Mouse (Mus musculus): Measurements from ENCODE around the gene Hivep2.

Gene Hivep2

DNA sequence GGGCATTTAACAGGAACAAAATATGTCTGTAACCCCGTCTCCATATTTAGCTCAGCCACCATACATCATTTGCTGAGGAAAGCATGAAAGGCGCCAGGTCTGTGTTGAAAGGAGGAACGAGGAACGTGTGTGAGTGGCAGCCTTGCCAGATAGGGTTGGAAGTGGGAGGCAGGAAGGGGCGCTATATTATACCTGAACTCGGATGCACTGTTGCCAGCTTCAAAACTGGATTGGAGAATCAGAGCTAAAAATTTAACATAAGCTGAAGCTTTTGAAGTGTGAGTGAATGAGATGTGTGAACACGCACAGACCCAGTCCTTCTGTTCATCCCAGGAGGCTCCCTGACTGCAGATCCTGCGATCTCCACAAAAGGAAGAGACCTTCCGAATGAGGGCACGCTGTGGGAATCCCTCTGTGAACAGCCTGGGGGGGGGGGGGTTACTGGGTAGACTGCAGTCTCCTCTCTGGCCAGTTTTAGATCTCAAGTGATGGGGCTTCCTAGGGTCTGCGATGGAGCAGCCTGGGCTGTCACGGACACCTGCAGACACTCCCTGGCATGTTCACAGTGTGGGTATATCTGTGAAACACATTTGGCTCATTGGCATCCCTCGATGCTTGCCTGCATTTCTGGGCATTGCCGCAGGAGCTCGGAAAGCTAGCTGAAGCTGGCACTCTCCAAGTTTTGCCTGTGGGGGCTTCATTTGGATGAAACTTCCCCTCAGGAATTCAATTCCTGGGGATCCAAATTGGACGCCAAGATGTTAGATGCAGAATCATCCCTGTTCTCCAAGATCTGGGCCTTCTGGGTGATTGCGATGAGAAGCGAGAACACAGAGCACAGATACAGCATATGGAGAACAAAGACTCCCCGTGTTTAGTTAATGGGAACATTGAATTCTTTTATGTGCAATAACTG lies 213.8 kb downstream of the Hivep2 start:
- no peak for DNase-seq

DNA sequence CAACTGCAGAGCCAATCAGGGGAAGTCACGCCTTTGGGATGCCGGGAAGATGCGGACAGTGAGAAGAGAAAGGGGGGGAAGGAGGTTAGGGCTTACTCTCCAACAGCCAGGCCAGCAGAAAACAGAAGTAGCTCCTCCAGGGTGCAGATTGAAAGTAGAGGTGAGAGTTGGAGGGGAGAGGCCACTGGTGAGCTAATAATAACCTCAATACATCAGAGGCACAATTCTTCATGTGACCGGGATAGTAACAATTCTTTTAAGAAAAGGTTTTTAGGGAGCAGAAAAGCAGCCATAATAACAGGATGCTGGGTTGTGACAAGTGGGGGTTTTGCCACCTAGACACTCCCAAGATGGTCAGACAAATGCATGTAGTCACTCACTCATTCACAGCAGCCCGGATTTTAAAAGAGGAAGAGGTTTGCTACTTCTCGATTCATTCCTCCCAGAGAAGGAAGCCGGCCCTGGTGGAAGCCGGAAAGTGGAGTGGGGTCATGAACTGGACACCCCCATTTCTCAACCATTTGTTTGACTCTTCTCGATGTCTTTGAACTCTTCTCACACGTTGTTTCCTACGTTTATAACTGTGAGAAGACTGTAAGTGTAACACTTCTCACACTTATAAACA lies 220.6 kb downstream of the Hivep2 start:
- DNase-seq, result no peak

DNA sequence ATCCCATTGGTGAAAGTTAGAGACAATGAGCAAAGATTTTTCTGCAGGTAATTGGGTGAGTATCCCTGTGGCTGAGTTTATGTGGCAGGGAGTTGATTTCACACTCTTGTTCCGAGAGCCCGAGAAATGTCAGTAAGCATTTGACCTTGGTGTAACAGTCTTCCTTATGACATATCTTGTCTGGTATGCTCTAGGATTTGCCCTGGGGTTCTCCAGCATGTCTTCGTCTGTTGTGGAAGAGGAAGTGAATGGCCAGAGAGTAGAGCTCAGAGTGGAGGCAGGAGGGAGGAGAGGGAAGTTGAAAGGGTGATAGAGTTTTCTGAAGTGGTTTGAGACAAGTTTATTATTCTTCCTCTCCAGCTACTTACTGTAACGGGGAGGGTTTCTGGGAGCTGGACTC lies 223.2 kb downstream of the Hivep2 start:
- no peak for DNase-seq

DNA sequence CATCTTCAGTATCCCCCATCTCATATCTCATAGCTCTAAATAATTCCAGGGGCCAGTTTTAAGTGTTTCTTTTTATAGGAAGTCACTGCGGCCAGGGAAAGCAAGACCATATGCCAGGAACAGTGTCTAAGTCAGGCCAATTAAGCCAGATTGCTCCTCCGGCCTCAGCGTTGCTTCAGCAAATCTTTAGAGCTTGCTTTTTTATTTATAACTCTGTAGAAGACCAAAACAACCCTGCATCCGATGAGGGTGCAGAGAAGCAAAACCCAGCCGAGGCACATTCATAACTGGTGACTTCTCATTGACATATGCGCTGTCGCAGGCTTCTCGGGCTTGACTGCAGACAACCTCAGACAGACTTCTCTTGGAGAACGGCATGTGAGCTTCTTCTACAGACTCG lies 225.3 kb downstream of the Hivep2 start:
- no peak for DNase-seq

DNA sequence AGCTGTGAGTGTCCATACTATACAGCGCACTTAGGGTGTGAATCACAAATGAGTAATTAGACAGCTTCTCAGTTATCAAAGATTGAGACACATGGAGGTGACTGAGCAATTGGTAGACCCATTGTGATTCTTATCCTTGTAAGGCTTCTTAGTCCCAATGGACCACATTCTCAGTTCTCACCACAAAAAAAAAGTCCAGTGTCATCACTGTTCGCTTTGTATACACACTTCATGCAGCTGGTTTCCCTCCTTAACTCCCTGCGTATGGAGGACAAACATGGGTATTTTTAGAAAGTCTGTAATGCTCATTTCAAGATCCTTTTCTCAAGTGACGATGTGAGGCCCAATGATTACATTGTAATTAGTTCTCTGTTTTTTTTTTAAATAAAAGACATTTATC lies 226.3 kb downstream of the Hivep2 start:
- DNase-seq, result no peak

DNA sequence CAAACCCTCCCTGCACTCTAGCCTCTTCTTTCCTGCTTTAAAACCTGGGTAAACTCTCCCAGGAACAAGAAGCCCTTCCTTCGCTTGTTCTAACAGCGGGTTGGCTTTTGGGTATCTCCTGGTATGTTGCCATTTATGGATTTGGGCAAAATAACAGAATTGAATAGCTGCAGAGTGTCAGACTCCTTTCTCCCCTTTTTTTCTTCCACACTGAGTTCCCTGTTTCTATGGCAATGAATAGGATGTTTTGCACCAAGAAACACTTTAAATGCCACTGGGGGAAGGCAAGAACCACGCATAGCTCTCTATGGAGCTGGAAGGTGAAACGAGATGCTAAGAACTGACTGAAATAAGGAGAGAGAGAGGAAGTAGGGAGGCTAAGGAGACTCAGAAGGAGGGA lies 227.8 kb downstream of the Hivep2 start:
- no peak for DNase-seq

DNA sequence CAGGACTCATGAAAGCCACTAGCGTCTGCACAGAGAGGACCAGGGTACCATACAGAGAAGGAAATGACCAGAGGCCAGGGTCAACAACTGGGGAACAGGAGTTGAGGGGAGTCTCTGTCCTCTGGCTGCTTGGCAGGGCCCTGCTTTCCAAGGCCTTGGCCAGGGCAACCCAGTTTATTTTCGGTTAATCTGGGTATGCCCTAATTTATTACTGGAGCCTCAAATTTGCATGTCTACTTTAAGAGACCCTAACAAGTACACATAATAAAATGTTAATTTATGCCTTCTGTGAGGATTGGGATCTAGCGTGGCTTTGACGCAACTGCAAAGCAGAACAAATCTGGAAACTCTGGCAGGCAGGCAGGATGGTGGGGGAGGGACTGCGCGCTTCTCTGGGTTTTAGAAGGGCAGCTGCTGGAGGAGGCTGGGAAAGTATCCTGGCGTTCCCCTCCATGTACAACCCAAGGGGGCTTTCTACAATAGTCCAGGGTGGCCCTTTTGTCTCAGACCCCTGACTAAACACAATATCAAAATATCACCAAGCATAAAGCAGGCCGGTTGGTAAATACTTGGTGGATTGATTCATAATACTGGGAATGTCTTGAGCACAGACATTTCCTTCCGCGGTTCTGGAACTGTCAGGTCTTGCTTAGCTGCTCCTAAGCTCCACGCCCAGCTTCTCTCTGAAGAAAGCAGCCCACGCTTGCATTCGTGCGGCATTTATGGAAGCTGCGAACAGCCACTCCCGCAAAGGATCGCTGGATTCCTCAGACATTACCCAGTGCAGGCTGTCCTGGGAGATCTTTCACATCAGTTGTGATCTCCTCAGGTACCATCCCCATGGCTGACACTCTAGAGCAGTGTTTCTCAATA lies 230.1 kb downstream of the Hivep2 start:
- DNase-seq, result no peak

DNA sequence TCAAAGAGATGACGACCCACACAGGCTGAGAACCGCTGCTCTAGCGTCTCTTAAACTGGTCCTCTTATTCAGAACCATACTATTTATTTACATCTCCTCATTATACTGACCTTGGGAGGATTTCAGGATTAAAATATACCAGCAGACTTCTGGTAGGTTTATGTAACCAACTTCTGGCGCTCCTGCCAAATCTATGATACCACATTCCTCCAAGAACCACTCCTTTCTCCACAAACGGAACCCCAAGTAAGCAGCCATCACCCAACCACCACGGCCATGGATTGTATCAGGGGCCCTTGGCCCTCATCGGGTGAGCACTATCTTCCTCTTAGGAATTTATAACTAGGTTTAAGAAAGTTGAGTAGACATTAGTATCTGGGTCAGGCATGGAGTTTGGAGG lies 230.9 kb downstream of the Hivep2 start:
- DNase-seq, result no peak

DNA sequence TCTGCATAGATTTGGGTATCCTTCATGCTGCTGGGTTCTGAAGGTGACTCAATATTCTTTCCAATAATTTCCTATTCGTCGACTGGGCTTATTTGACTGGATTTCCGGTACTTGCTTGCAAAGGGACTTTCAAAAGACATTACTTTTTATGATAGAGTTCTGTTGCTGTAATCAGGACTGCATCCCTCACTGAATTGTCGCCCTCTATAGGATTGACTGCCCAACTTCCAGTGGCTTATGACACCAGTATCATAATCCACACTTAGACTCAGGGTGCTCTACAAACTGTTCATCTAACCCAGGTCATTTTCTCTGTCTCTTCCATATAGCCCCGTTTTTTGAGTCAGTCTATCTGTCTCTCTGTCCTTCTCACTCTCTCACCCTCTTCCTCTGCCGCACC lies 231.4 kb downstream of the Hivep2 start:
- no peak for DNase-seq

DNA sequence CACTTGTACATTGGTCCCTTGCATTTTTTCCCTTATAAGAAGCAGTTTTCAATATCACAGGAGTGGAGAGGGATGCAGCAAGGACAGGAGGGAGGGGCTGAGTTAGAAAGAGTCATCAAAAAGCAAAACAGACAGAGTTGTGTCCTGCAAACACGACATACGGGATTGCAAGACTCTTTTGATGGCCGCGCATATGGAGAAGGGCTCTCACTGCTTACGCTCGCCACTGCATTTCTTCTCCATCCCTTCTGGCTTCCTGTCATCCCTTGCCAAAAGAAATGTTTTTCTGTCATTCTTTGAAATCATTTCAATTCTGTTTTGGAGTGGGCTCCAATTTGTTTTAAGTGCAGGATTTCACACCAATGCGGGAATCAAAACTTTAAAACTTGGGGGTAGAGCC lies 233.5 kb downstream of the Hivep2 start:
- DNase-seq, result no peak

DNA sequence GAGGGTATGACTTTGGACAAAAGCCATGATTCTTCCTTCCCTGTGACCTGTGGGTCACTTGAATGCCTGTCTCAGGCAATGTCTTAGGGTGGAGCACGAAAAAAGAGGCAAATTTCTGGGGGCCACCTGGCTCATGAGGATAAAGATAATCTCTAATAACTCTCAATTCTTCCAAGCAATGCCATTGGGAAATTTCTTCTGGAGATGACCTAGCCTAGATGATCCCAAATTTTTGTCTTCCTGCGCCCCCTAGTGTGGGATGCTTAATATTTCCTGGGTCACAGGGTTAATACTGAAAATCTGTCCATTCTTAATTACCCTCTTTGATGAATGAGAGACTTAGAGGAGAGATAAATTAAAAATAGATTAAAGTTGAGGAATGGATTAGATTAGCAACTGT lies 234.4 kb downstream of the Hivep2 start:
- DNase-seq, result peak; percentile 77
